Mouse (Mus musculus) liver, adult 2 months (tissue): ENCODE results near the gene Ahcyl2. TPM values are rescaled to one million over a fixed set of nuclear protein-coding genes. Genes with fewer than 3 reads are reported as not detected.
A peak's percentile ranks its signal among the peaks of the same experiment; 100 is the strongest.

ENCODE experiments used
- DNase-seq: peaks from one replicate; pipeline ENCODE4 v3.0.0-alpha.2; 2011; ENCODE audit warnings: low read depth, low spot score; ENCODE audit errors: extremely low read depth
- H3K27ac ChIP-seq: fragments of 200-500 bp; replicated peaks from 2 replicates; pipeline ENCODE4 v1.5.1; 2012; ENCODE audit warnings: low read depth, mild to moderate bottlenecking, control low read depth, inconsistent platforms, low read length; ENCODE audit not compliant: insufficient read depth
- H3K27me3 ChIP-seq: fragments of 200-500 bp; 2 replicates; pipeline ENCODE4 v1.6.1; 2012; ENCODE audit warnings: mild to moderate bottlenecking, moderate library complexity, low read length, inconsistent platforms; ENCODE audit not compliant: control insufficient read depth, insufficient read depth
- H3K36me3 ChIP-seq: fragments of 200-500 bp; 2 replicates; pipeline ENCODE4 v1.6.1; 2012; ENCODE audit warnings: low read length, inconsistent platforms; ENCODE audit not compliant: control insufficient read depth, insufficient read depth
- H3K4me1 ChIP-seq: fragments of 200-500 bp; 2 replicates; pipeline ENCODE4 v1.6.1; 2011; ENCODE audit warnings: low read length; ENCODE audit not compliant: control insufficient read depth, insufficient read depth
- H3K4me3 ChIP-seq: fragments of 200-500 bp; 2 replicates; pipeline ENCODE4 v1.5.1; 2011; ENCODE audit warnings: low read depth, mild to moderate bottlenecking, control low read depth, low read length, moderate library complexity; ENCODE audit not compliant: insufficient read depth
- H3K79me2 ChIP-seq: fragments of 200-500 bp; 2 replicates; pipeline ENCODE4 v1.6.1; 2012; ENCODE audit warnings: inconsistent platforms, mild to moderate bottlenecking, low read length, moderate library complexity; ENCODE audit not compliant: control insufficient read depth, insufficient read depth
- H3K9ac ChIP-seq: fragments of 200-500 bp; 2 replicates; pipeline ENCODE4 v1.6.1; 2012; ENCODE audit warnings: low read depth, mild to moderate bottlenecking, control low read depth, inconsistent platforms, low read length
- CTCF ChIP-seq: fragments of 200-500 bp; IDR thresholded peaks from 2 replicates; pipeline ENCODE4 v1.5.1; 2011; ENCODE audit warnings: low read depth, low read length, control low read depth
- POLR2A ChIP-seq: fragments of 200-500 bp; IDR thresholded peaks from 2 replicates; pipeline ENCODE4 v1.6.1; 2011; ENCODE audit warnings: low read length, control low read depth; ENCODE audit not compliant: insufficient read depth; ENCODE audit errors: extremely low read depth
- WGBS: fragments of 180-500 bp; shearing (Covaris S2); methylation state at CpG from one replicate; pipeline ENCODE4 v1.1.7; 2018; 5-methylcytosine and 5-hydroxymethylcytosine counted together
- polyA plus RNA-seq: library from polyadenylated mRNA; depleted of rRNA; stranded (reverse); fragments of >200 nt; gene quantifications from 2 replicates; pipeline ENCODE4 v1.2.3, GENCODE M21; 2012
- total RNA-seq: library from RNA; depleted of rRNA; stranded (reverse); fragments of >200 nt; gene quantifications from 2 replicates; pipeline ENCODE4 v1.2.3, GENCODE M21; 2014

Ahcyl2 gene
- total and polyA plus RNA-seq, 2 experiments, result 7.4 to 8.9 TPM

- no peak overlapping the region for H3K9ac ChIP-seq
- DNase-seq, result no peak
- TF ChIP-seq CTCF, result no peak
- TF ChIP-seq POLR2A, result no peak
- H3K4me3 ChIP-seq, result no peak overlapping the region
- WGBS, result 97% methylated on average over 3 of the region's 3 CpGs
- H3K4me1 ChIP-seq, result peaks cover 12% of the 10 kb centered on the region
- peaks cover 5% of the 10 kb centered on the region; the same call in 1 of the 2 replicates for H3K79me2 ChIP-seq
- no peaks in the 10 kb centered on the region for H3K27me3 ChIP-seq
- H3K36me3 ChIP-seq, result no peaks in the 10 kb centered on the region; the same call in 1 of the 2 replicates
- H3K27ac ChIP-seq, result no peak overlapping the region
These were observed 70.7 kb downstream of the Ahcyl2 start for GRCm38 (mm10) chr6:29838531-29838930.

- no peaks in the 10 kb centered on the region for H3K27me3 ChIP-seq
- H3K4me1 ChIP-seq, result peaks cover 8% of the 10 kb centered on the region; the same call in 1 of the 2 replicates
- H3K4me3 ChIP-seq, result no peak overlapping the region
- DNase-seq, result no peak
- no peaks in the 10 kb centered on the region; the same call in 1 of the 2 replicates for H3K36me3 ChIP-seq
- 95% methylated on average over 1 of the region's 1 CpGs for WGBS
- H3K27ac ChIP-seq, result no peak overlapping the region
- peaks cover 9% of the 10 kb centered on the region; the same call in 1 of the 2 replicates for H3K79me2 ChIP-seq
- no peak overlapping the region for H3K9ac ChIP-seq
- TF ChIP-seq POLR2A (no peak), CTCF (no peak)
These were observed 72.2 kb downstream of the Ahcyl2 start for GRCm38 (mm10) chr6:29840008-29840407.

DNA sequence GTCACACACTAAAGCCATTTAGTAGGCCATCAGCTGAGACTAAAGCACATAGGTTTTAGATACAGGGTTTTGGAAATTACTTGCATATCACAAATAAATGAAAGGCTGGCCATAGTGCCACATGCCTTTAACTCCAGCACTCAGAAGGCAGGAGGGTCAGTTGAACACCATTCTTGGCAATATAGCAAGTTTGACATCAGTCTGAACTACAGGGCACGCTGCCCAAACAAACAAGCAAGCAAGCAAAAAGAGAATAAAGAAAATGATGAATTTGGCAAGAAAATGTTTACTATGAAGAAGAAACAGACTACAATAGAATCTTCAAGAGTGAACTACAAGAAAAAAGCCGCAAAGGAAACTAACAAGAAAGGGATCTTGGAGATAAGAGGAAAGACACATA is 73.7 kb downstream of the Ahcyl2 start:
- H3K9ac ChIP-seq, result no peak overlapping the region
- H3K4me1 ChIP-seq, result peaks cover 8% of the 10 kb centered on the region; the same call in 1 of the 2 replicates
- WGBS, result 34% methylated on average over 2 of the region's 2 CpGs
- no peak overlapping the region for H3K27ac ChIP-seq
- H3K27me3 ChIP-seq, result no peaks in the 10 kb centered on the region
- no peak overlapping the region for H3K4me3 ChIP-seq
- TF ChIP-seq CTCF, result no peak
- no peak for TF ChIP-seq POLR2A
- H3K36me3 ChIP-seq, result no peaks in the 10 kb centered on the region; the same call in 1 of the 2 replicates
- peaks cover 6% of the 10 kb centered on the region; the same call in 1 of the 2 replicates for H3K79me2 ChIP-seq
- peak; percentile 85 for DNase-seq

GRCm38 (mm10) chr6:29847643-29848166 is 79.9 kb downstream of the Ahcyl2 start:
- WGBS, result 36% methylated on average over 5 of the region's 5 CpGs
- Histone ChIP-seq H3K79me2 (peaks cover 7% of the 10 kb centered on the region; the same call in 1 of the 2 replicates), H3K36me3 (no peaks in the 10 kb centered on the region), H3K9ac (no peak overlapping the region), H3K27ac (peak overlapping the region; percentile 49), H3K4me1 (peaks cover 25% of the 10 kb centered on the region), H3K4me3 (no peak overlapping the region), H3K27me3 (no peaks in the 10 kb centered on the region)
- TF ChIP-seq POLR2A (no peak), CTCF (no peak)
- peak; percentile 57 for DNase-seq

DNA sequence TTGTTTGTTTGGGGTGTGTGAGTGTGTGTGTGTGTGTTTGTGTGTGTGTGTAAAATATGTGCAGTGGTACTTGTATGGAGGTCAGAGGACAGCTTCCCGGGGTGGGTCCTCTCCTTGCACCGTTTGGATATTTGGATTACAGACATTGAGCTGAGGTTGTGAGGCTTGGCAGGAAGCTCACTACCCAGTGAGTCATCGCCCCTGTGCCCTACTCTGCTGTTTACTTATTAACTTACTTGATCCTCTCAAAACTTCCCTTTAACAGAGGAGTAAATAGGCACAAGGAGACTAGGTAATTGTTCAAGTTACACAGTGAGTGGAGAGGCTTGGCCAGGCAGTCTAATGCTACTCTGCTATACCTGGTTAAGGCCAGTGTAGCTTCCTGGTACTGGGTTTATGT is 81.0 kb downstream of the Ahcyl2 start:
- no peak overlapping the region for H3K9ac ChIP-seq
- no peak overlapping the region for H3K4me3 ChIP-seq
- H3K4me1 ChIP-seq, result peaks cover 25% of the 10 kb centered on the region
- no peak overlapping the region for H3K27ac ChIP-seq
- H3K27me3 ChIP-seq, result no peaks in the 10 kb centered on the region
- DNase-seq, result peak; percentile 91
- peaks cover 11% of the 10 kb centered on the region; the same call in 1 of the 2 replicates for H3K79me2 ChIP-seq
- no peak for TF ChIP-seq POLR2A
- no peak for TF ChIP-seq CTCF
- no peaks in the 10 kb centered on the region for H3K36me3 ChIP-seq
- 3% methylated on average over 3 of the region's 3 CpGs for WGBS

- no peaks in the 10 kb centered on the region for H3K36me3 ChIP-seq
- no peak overlapping the region for H3K4me3 ChIP-seq
- H3K9ac ChIP-seq, result no peak overlapping the region
- peak; percentile 68 for DNase-seq
- no peak for TF ChIP-seq POLR2A
- TF ChIP-seq CTCF, result no peak
- peaks cover 25% of the 10 kb centered on the region for H3K4me1 ChIP-seq
- WGBS, result 88% methylated on average over 1 of the region's 1 CpGs
- peaks cover 11% of the 10 kb centered on the region; the same call in 1 of the 2 replicates for H3K79me2 ChIP-seq
- no peaks in the 10 kb centered on the region for H3K27me3 ChIP-seq
- peak overlapping the region; percentile 22; the same call in 1 of the 2 replicates for H3K27ac ChIP-seq
These were observed 82.3 kb downstream of the Ahcyl2 start for GRCm38 (mm10) chr6:29850096-29850495.
